Mouse (Mus musculus): ENCODE data around the gene Olfr325.

DNA sequence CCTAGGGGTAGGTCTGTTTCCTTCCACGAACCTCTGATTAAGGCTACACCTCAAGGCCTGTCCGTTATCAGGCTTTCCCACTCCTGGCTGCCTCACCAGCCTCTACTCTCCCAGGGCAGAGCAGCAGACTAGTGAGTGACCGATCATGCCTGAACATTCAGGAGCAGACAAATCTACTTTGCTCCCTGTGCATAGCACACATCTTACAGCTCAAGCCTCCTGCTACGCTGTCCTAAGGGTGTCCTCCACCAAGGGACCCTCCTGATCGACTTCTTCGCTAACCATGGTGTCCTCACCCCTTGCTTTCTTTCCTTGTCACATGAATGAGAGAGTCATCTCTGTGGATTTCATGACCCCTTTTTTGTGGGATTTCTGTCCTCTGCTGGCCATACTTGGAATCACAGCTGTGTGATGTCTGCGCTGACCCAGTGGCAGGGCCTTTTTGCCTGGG, 10.4 kb downstream of the Olfr325 start:
- TF ChIP-seq CTCF (IDR thresholded peaks at IDR 0.05; ENCODE audit: extremely low read depth, insufficient read length, insufficient replicate concordance, low read depth, low read length) (peak; percentile 71; the same call in 1 of the 2 replicates), POLR2A (IDR thresholded peaks at IDR 0.05; ENCODE audit: low read depth, low read length) (no peak)
